Mouse (Mus musculus) cerebellum, adult 2 months (tissue): Measurements from ENCODE around the gene Aldh8a1.

ENCODE experiments used
- CTCF ChIP-seq: fragments of 200-500 bp; IDR thresholded peaks from 2 replicates; pipeline ENCODE4 v1.5.1; 2011; ENCODE audit warnings: low read depth, mild to moderate bottlenecking, control low read depth, low read length, moderate library complexity, borderline replicate concordance; ENCODE audit not compliant: insufficient read depth
- POLR2A ChIP-seq: fragments of 200-500 bp; IDR thresholded peaks from 2 replicates; pipeline ENCODE4 v1.6.1; 2011; ENCODE audit warnings: low read length, control low read depth, borderline replicate concordance; ENCODE audit not compliant: insufficient read depth

DNA sequence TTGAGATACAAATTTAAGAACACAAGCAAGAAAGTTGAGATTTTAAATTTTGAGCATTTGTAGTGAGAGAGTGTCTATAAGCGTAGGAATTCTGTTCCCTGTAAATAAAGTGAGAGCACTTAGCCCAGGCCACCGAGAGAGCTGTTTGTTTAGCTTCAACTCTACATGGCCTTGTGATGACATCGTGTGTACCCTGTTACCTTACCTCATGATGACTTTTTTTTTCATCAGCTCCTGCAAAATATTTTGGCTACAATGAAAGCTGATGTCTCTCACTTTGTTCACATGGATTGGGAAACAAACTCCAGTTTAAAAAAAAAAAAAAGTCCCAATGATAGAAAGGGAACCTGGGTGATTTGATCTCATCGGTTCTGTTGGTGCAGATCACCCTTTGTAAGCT, 64.6 kb downstream of the Aldh8a1 start:
- TF ChIP-seq CTCF (no peak), POLR2A (no peak)
